Mouse (Mus musculus) midbrain, postnatal 0 days (tissue): ENCODE data around the gene Naa80. TPM values are rescaled to one million over a fixed set of nuclear protein-coding genes. Genes with fewer than 3 reads are reported as not detected.

Experiments used
- ATAC-seq: fragments of 200-750 bp; cut with Nextera tagmentation; 2 replicates; pipeline ENCODE4 v1.8.0; 2017; ENCODE audit warnings: moderate number of reproducible peaks, mild to moderate bottlenecking, moderate TSS enrichment, moderate library complexity; ENCODE audit not compliant: low FRiP score
- DNase-seq: peaks from one replicate; pipeline ENCODE4 v3.0.0-alpha.2; 2015; ENCODE audit warnings: low spot score
- H3K27ac ChIP-seq: fragments of 300-500 bp; sonication (generic); 2 replicates; pipeline ENCODE4 v1.5.1; 2014; ENCODE audit warnings: low read depth, mild to moderate bottlenecking, low read length, mixed read lengths
- H3K27me3 ChIP-seq: fragments of 300-500 bp; sonication (generic); 2 replicates; pipeline ENCODE4 v1.6.1; 2014; ENCODE audit warnings: low read length, control low read depth, mixed read lengths; ENCODE audit not compliant: insufficient read depth
- H3K36me3 ChIP-seq: fragments of 300-500 bp; sonication (generic); 2 replicates; pipeline ENCODE4 v1.6.1; 2014; ENCODE audit warnings: low read length, control low read depth, mixed read lengths; ENCODE audit not compliant: insufficient read depth
- H3K4me1 ChIP-seq: fragments of 300-500 bp; sonication (generic); 2 replicates; pipeline ENCODE4 v1.6.1; 2014; ENCODE audit warnings: mild to moderate bottlenecking, control low read depth, antibody characterized with exemption, low read length, mixed read lengths; ENCODE audit not compliant: insufficient read depth
- H3K4me2 ChIP-seq: fragments of 300-500 bp; sonication (generic); 2 replicates; pipeline ENCODE4 v1.6.1; 2014; ENCODE audit warnings: low read depth, mild to moderate bottlenecking, low read length, mixed read lengths; ENCODE audit not compliant: poor library complexity, severe bottlenecking
- H3K4me3 ChIP-seq: fragments of 300-500 bp; sonication (generic); 2 replicates; pipeline ENCODE4 v1.5.1; 2014; ENCODE audit warnings: low read depth, mild to moderate bottlenecking, low read length, moderate library complexity
- H3K9ac ChIP-seq: fragments of 300-500 bp; sonication (generic); replicated peaks from 2 replicates; pipeline ENCODE4 v1.6.1; 2014; ENCODE audit warnings: mild to moderate bottlenecking, low read length, moderate library complexity, mixed read lengths; ENCODE audit not compliant: poor library complexity, severe bottlenecking
- H3K9me3 ChIP-seq: fragments of 300-500 bp; sonication (generic); 2 replicates; pipeline ENCODE4 v1.6.1; 2016; ENCODE audit warnings: low read length, control low read depth
- CTCF ChIP-seq: IDR thresholded peaks from 2 replicates; pipeline ENCODE4 v1.5.1; 2016; ENCODE audit warnings: antibody characterized with exemption, mild to moderate bottlenecking
- WGBS: fragments of 180-500 bp; shearing (Covaris S2); extraction: QIAGEN DNeasy Blood & Tissue Kit; methylation state at CpG from one replicate; pipeline ENCODE4 v1.1.7; 2014; 5-methylcytosine and 5-hydroxymethylcytosine counted together
- polyA plus RNA-seq: library from polyadenylated mRNA; unstranded; fragments of >200 nt; fragmentation: Nextera tagmentation; extraction: Ambion mirVana; gene quantifications from 2 replicates; pipeline ENCODE4 v1.2.1, GENCODE M21; 2015
- total RNA-seq: library from RNA; depleted of rRNA; stranded (reverse); fragments of >200 nt; gene quantifications from 2 replicates; pipeline ENCODE4 v1.2.3, GENCODE M21; 2014

Naa80 gene
- total and polyA plus RNA-seq, 2 experiments from 2014 or later, result 20.4 to 35.4 TPM

GRCm38 (mm10) chr9:107612191-107612944 lies 33.7 kb downstream of the Naa80 start:
- peak; percentile 95 for TF ChIP-seq CTCF
- H3K9me3 ChIP-seq, result no peaks in the 10 kb centered on the region
- H3K9ac ChIP-seq, result peak overlapping the region; percentile 62
- peaks cover 28% of the 10 kb centered on the region for H3K36me3 ChIP-seq
- peak overlapping the region; percentile 56 for H3K4me2 ChIP-seq
- H3K4me1 ChIP-seq, result peaks cover 9% of the 10 kb centered on the region
- 3% methylated on average over 34 of the region's 48 CpGs for WGBS
- DNase-seq, result peak; percentile 98
- peak overlapping the region; percentile 97 for H3K27ac ChIP-seq
- H3K27me3 ChIP-seq, result no peaks in the 10 kb centered on the region
- ATAC-seq, result peak; percentile 92
- H3K4me3 ChIP-seq, result peak overlapping the region; percentile 26; the same call in 1 of the 2 replicates

DNA sequence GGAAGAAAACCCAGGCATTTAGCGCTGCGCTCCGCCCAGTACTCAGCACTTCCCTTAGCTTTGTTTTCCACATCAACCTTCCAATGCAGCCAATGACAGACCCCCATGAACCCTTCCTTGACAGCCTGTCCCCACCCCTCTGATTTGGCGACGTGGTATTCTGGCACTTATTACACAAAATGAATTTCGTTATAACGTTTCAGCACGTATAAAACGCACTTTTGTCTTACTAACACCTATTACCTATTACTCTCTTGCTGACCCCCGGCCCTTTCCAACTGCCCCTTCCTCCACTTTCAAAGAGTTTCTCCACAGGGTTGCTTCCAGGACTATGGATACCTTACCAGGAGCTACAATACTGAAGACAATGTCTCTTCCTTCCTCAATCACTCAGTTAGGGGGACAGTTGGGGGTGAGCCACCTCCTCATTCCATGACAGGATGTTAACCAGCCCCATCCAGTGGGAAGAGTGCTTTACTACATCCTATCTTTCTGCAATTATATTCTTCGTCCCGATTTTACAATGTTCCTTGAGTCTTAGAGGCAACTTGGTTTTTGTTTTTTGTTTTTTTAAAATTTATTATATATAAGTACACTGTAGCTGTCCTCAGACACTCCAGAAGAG lies 34.4 kb downstream of the Naa80 start:
- Histone ChIP-seq H3K9ac (no peak overlapping the region), H3K4me3 (peak overlapping the region; percentile 26; the same call in 1 of the 2 replicates), H3K4me1 (peaks cover 9% of the 10 kb centered on the region), H3K27ac (peak overlapping the region; percentile 97), H3K27me3 (no peaks in the 10 kb centered on the region), H3K4me2 (peak overlapping the region; percentile 56), H3K36me3 (peaks cover 33% of the 10 kb centered on the region), H3K9me3 (no peaks in the 10 kb centered on the region)
- DNase-seq, result peak; percentile 73
- 8% methylated on average over 12 of the region's 12 CpGs for WGBS
- TF ChIP-seq CTCF, result no peak; the same call in 1 of the 2 replicates
- ATAC-seq, result peak; percentile 53; the same call in 1 of the 2 replicates

- H3K4me1 ChIP-seq, result peaks cover 9% of the 10 kb centered on the region
- ATAC-seq (no peak), DNase-seq (no peak)
- no peak overlapping the region for H3K4me2 ChIP-seq
- H3K9me3 ChIP-seq, result no peaks in the 10 kb centered on the region
- H3K27ac ChIP-seq, result no peak overlapping the region
- no peak overlapping the region for H3K9ac ChIP-seq
- 39% methylated on average over 4 of the region's 4 CpGs for WGBS
- H3K27me3 ChIP-seq, result no peaks in the 10 kb centered on the region
- no peak for TF ChIP-seq CTCF
- H3K4me3 ChIP-seq, result no peak overlapping the region
- peaks cover 53% of the 10 kb centered on the region for H3K36me3 ChIP-seq
Measured at GRCm38 (mm10) chr9:107615035-107615434, 36.3 kb downstream of the Naa80 start.

- 82% methylated on average over 2 of the region's 2 CpGs for WGBS
- peak; percentile 50 for TF ChIP-seq CTCF
- H3K4me1 ChIP-seq, result no peaks in the 10 kb centered on the region
- no peak overlapping the region for H3K27ac ChIP-seq
- no peak overlapping the region for H3K4me2 ChIP-seq
- no peak overlapping the region for H3K9ac ChIP-seq
- H3K27me3 ChIP-seq, result no peaks in the 10 kb centered on the region
- no peaks in the 10 kb centered on the region for H3K9me3 ChIP-seq
- ATAC-seq (no peak), DNase-seq (no peak)
- peaks cover 58% of the 10 kb centered on the region for H3K36me3 ChIP-seq
- H3K4me3 ChIP-seq, result no peak overlapping the region
Measured at GRCm38 (mm10) chr9:107617461-107617860, 38.8 kb downstream of the Naa80 start.

DNA sequence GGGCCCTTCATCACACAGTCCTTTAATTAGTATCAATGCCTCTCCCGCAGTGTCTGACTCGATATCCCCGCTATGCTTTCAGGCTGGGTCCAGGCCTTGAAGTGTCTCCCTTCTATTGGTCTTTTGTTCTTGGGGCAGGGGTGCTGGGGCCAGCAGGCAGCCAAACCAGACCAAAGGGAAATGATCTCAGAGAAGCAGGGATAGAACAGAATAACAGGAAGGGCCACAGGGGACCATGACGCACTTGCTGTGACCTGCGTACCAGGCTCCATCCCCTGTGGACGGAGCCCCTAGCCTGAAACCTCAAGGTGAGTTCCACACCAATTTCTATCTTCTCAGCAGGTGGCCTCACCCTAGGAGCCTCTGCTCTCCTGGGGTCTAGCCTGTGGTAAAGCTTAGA lies 39.4 kb downstream of the Naa80 start:
- H3K4me1 ChIP-seq, result no peaks in the 10 kb centered on the region
- no peak overlapping the region for H3K4me3 ChIP-seq
- H3K27me3 ChIP-seq, result no peaks in the 10 kb centered on the region
- H3K9ac ChIP-seq, result no peak overlapping the region
- TF ChIP-seq CTCF, result no peak
- ATAC-seq (no peak), DNase-seq (no peak)
- 0 out of 2 replicates have a peak overlapping the region, but pooled peaks have one; percentile 38 for H3K27ac ChIP-seq
- H3K9me3 ChIP-seq, result no peaks in the 10 kb centered on the region
- no peak overlapping the region for H3K4me2 ChIP-seq
- peaks cover 58% of the 10 kb centered on the region for H3K36me3 ChIP-seq
- WGBS, result 81% methylated on average over 6 of the region's 6 CpGs
